Mouse (Mus musculus): ENCODE measurements around the gene Adamts17. TPM values are rescaled to one million over a fixed set of nuclear protein-coding genes. Genes with fewer than 3 reads are reported as not detected.
A peak's percentile ranks its signal among the peaks of the same experiment; 100 is the strongest.

Gene Adamts17
- total RNA-seq, 1 experiment from 2014 or later, result 0.84 TPM

- peak in 1 of 2 experiments; percentile 23; a peak in 2 of 4 replicates for ATAC-seq (replicated peaks in 1 of 2; ENCODE audit: insufficient read depth in 1 of 2, low FRiP score in 2 of 2, low TSS enrichment in 1 of 2, low read depth in 1 of 2, poor library complexity in 2 of 2, severe bottlenecking in 2 of 2)
Observed at GRCm38 (mm10) chr7:66840008-66840719, 629 bp downstream of the Adamts17 start.

- no peak for ATAC-seq (replicated peaks in 1 of 2; ENCODE audit: insufficient read depth in 1 of 2, low FRiP score in 2 of 2, low TSS enrichment in 1 of 2, low read depth in 1 of 2, poor library complexity in 2 of 2, severe bottlenecking in 2 of 2)
Observed at GRCm38 (mm10) chr7:66841165-66841564, 1.6 kb downstream of the Adamts17 start.

DNA sequence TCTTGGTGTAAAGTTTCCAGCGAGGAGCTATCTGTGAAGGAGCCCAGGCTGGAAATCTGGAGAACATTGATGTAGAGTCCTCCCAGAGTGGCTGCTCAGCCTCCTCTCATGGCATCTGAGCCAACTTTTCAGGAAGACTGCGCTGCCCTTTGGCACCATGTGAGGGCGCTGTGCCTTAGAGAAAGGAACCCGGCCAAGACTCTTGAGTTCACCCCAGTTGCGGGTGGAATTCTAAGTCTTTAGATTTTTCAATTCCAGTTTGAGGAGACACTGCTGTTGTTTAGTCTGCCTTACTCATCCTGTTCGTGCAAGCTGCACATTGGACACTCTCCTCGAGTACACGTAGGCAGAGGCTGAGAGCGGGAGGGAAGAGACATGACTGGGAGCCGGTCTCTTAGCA, 2.5 kb downstream of the Adamts17 start:
- ATAC-seq (replicated peaks in 1 of 2; ENCODE audit: insufficient read depth in 1 of 2, low FRiP score in 2 of 2, low TSS enrichment in 1 of 2, low read depth in 1 of 2, poor library complexity in 2 of 2, severe bottlenecking in 2 of 2), result no peak

DNA sequence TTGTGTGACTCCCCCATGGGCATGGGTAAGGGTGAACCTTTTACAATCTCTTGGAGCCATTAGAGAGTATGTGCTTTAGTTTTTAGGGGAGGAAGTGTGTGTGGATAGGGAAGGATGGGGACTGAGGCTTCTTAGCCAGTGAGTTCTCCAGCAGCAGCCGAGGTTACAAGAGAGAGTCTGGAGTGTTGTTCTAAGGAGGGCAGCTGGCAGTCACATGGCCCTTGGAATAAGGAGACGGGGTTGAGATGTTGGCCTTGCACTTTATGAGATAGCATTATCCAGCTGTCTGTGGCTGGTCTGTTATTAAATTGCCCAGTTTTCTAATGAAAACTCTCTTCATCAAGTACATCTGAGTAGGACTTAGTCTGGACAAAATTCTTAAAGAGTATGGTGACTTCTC, 4.3 kb downstream of the Adamts17 start:
- ATAC-seq (replicated peaks in 1 of 2; ENCODE audit: insufficient read depth in 1 of 2, low FRiP score in 2 of 2, low TSS enrichment in 1 of 2, low read depth in 1 of 2, poor library complexity in 2 of 2, severe bottlenecking in 2 of 2), result no peak

DNA sequence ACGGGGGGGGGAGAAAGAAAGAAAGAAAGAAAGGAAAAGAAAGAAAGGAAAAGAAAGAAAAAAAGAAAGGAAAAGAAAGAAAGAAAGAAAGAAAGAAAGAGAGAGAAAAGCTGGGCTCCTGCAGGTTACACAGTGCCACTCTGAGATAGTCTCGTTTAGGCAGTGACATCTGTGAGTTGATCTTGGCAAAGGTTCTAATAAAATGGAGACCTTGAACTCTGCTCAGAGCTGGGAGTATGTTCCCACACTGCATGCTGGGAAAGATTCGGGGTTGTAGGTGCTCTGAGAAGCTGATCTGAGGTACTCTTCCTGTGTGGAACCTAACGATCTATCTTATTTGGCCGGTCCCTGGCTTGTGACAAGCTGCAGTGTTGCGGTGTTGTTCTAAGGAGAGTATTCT, 7.0 kb downstream of the Adamts17 start:
- ATAC-seq (replicated peaks in 1 of 2; ENCODE audit: insufficient read depth in 1 of 2, low FRiP score in 2 of 2, low TSS enrichment in 1 of 2, low read depth in 1 of 2, poor library complexity in 2 of 2, severe bottlenecking in 2 of 2), result no peak

DNA sequence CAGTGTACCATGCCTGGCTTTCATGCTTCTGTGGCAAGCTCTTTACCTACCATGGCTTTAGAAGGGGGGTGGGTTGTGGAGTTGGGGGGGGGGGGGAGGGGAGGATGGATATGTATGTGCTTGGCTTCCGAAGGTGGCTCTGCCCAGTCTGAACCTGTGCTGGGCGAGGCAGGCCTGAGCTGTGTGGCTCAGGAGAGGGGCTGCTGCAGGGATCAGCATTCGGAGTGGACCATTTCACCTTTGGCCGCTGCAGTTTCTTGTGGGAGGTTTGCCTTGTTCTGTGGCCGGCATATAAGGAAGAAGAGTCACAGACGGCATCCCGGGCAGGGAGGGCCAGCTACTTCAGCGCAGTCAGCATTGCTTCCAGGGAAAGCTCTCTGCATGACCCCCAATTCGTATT, 7.8 kb downstream of the Adamts17 start:
- ATAC-seq (replicated peaks in 1 of 2; ENCODE audit: insufficient read depth in 1 of 2, low FRiP score in 2 of 2, low TSS enrichment in 1 of 2, low read depth in 1 of 2, poor library complexity in 2 of 2, severe bottlenecking in 2 of 2), result no peak

DNA sequence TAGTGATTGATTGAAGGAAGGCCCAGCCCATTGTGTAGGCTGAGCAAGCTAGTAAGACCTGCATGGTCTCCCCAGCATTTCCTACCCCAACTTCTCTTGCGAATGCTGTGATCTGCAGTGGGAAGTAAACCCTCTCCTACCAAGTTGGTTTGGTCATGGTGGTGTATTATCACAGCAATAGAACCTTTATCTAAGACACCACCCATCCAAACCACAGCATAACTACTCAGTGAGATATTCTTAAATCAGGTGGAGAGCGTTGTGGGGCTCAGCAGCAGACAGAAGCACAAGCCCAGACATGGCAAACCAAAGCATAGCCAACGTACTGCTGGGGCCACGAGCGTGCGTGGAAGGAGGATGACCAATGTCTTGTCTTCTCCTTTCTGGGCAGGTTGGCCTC, 9.8 kb downstream of the Adamts17 start:
- ATAC-seq (replicated peaks in 1 of 2; ENCODE audit: insufficient read depth in 1 of 2, low FRiP score in 2 of 2, low TSS enrichment in 1 of 2, low read depth in 1 of 2, poor library complexity in 2 of 2, severe bottlenecking in 2 of 2), result no peak

- ATAC-seq (replicated peaks in 1 of 2; ENCODE audit: insufficient read depth in 1 of 2, low FRiP score in 2 of 2, low TSS enrichment in 1 of 2, low read depth in 1 of 2, poor library complexity in 2 of 2, severe bottlenecking in 2 of 2), result no peak
Observed at GRCm38 (mm10) chr7:66852164-66852563, 12.6 kb downstream of the Adamts17 start.

- ATAC-seq (replicated peaks in 1 of 2; ENCODE audit: insufficient read depth in 1 of 2, low FRiP score in 2 of 2, low TSS enrichment in 1 of 2, low read depth in 1 of 2, poor library complexity in 2 of 2, severe bottlenecking in 2 of 2), result no peak
Observed at GRCm38 (mm10) chr7:66857610-66858009, 18.1 kb downstream of the Adamts17 start.

DNA sequence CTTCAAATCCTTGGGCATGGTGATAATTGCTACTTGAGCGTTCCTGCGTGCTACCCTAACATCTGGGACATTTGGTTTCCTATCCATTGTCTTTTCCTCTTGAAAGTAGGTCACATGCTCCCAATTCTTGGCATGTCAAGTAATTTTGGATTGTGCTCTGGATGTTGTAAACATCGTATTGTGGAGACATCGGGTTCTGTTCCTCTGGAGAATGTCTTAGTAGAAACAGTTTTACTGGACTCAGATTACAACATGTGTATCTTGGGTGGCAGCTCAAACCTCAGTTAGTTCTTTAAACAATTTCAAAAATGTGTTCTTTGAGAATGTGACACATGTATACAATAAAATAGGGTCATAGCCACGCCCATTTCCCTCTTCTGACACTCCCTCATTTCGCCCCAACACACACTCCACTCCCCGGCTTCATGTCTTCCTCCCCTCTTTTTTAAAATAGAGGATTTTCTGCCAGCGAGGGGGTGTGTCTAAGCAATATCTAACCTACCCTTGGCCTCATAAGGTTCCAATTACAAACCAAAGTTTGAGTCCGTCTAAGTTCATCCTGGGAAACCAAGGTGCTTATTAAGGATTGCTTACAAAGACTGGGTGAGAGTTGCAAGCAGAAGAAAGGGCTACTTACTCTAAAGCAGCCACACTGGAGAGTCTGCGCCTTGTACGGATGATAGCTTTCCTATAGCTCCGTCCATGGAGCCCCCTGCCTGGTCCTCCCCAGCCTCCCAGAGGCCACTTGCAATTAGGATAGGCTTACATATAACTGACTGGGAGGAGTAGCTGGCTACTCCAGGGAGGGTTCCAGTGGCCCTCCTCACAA, 18.9 kb downstream of the Adamts17 start:
- ATAC-seq (replicated peaks in 1 of 2; ENCODE audit: insufficient read depth in 1 of 2, low FRiP score in 2 of 2, low TSS enrichment in 1 of 2, low read depth in 1 of 2, poor library complexity in 2 of 2, severe bottlenecking in 2 of 2), result no peak

DNA sequence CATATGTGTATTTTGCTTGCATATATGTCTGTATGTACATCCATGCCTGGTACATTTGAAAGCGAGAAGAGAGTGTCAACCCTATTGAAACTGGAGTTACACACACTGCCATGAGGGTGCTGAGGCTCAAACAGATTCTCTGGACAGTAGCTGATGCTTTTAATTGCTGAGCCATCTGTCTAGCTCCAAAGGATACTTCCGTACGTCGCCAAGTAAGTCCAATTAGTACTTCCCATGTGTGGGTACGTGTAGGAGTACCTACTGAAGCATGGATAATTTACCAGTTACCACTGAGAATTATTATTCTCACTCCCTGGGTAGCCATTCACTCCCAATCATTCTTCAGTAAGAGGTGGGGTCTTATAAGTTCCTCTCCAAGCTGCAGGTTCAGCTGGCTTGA, 19.7 kb downstream of the Adamts17 start:
- ATAC-seq (replicated peaks in 1 of 2; ENCODE audit: insufficient read depth in 1 of 2, low FRiP score in 2 of 2, low TSS enrichment in 1 of 2, low read depth in 1 of 2, poor library complexity in 2 of 2, severe bottlenecking in 2 of 2), result no peak

DNA sequence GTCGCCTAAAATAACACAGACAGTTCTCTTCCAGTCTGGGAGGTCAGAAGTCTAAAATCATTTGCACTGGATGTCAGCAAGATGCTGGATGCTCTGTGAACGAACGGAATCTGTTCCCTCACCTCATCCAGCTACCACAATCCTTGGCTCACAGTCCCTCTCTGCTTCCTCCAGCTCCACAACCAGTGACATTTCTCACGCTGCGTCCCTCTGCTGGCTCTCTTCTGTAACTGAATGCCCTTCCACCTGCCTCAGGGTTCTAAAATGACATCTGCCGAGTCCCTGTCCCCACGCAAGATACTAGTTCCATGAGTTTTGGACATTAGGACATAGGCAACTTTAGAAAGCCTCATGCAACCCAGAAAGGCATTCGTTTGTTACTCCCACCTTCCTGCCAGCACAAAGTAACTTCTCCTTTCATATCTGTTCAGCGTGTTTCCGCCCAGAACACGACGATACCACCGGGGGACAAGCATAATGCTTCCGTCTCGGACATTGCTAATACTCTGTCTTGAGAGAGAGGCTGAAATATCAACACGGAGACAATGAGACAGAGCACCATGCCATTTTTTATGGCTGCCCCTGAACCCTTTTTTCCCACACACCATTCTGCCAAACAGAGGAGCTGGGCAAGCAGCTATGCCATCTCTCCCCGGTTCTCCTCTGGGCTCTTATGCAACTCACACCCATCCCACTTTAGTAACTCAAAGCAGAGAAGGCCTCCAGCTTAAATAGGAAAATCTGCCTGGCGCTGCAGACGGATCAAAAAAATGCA, 27.6 kb downstream of the Adamts17 start:
- peak; percentile 68 to 71 for ATAC-seq (replicated peaks in 1 of 2; ENCODE audit: insufficient read depth in 1 of 2, low FRiP score in 2 of 2, low TSS enrichment in 1 of 2, low read depth in 1 of 2, poor library complexity in 2 of 2, severe bottlenecking in 2 of 2)

GRCm38 (mm10) chr7:66867719-66868501, 28.4 kb downstream of the Adamts17 start:
- ATAC-seq (replicated peaks in 1 of 2; ENCODE audit: insufficient read depth in 1 of 2, low FRiP score in 2 of 2, low TSS enrichment in 1 of 2, low read depth in 1 of 2, poor library complexity in 2 of 2, severe bottlenecking in 2 of 2), result no peak

DNA sequence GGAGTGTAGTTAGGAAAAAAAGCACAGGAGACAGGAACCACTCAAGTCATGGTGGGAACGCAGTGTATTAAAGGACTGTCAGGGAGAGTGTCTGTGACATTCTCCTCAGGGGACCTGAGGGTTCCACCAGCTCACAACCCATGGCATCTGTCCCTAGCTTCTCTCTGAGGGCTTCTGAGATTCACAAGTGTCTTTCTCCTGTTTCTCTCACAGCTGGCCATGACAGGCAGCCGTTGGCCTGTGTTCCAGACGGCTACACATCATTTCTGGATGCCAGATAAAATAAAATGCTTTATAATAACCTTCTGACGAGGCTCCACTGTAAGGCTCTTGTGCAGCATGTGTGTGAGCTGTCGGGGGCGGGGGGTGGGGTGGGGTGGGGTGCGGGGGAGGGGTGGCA, 32.0 kb downstream of the Adamts17 start:
- ATAC-seq (replicated peaks in 1 of 2; ENCODE audit: insufficient read depth in 1 of 2, low FRiP score in 2 of 2, low TSS enrichment in 1 of 2, low read depth in 1 of 2, poor library complexity in 2 of 2, severe bottlenecking in 2 of 2), result no peak

GRCm38 (mm10) chr7:66871940-66872511, 32.5 kb downstream of the Adamts17 start:
- no peak for ATAC-seq (replicated peaks in 1 of 2; ENCODE audit: insufficient read depth in 1 of 2, low FRiP score in 2 of 2, low TSS enrichment in 1 of 2, low read depth in 1 of 2, poor library complexity in 2 of 2, severe bottlenecking in 2 of 2)

DNA sequence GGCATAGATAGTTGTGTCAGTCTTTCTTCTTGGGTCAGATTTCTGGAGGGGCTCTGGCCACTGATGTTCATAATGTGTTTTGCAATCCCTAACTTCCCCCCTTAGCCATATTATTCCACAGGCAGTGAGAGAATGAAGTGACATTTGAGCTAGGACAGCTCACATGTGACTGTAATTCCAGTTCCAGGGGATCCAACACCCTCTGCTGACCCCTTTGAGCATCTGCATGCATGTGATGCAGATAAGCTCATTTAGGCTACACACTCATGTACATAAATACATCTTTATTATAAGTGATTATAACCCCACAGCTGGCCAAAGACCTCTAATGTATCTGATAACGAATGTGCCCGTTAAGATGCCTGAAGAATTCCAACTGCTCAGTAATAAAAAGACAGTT, 33.7 kb downstream of the Adamts17 start:
- no peak for ATAC-seq (replicated peaks in 1 of 2; ENCODE audit: insufficient read depth in 1 of 2, low FRiP score in 2 of 2, low TSS enrichment in 1 of 2, low read depth in 1 of 2, poor library complexity in 2 of 2, severe bottlenecking in 2 of 2)

DNA sequence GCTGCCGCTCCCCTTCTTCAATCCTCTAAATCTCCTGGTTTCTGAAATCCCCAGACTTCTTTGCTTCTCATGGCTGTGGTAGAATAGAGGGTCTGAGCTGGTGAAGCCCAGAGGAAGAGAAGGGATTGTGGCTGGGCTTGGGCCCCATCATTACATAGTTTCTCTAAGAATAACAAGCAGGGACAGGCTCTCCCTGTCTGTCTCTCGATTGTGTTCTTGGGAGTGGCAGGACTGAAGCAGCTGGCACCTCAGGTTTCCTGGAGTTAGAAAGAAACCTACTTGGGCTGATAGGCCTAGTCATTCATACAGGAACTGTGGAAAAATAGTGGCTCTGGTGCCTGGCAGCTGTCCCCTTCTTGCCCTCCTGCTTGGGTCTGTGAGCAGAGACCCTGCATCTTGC, 51.9 kb downstream of the Adamts17 start:
- ATAC-seq (replicated peaks in 1 of 2; ENCODE audit: insufficient read depth in 1 of 2, low FRiP score in 2 of 2, low TSS enrichment in 1 of 2, low read depth in 1 of 2, poor library complexity in 2 of 2, severe bottlenecking in 2 of 2), result no peak

Measured in hematopoietic stem cell, adult 5-6 weeks (primary cell).